Mouse (Mus musculus): ENCODE results near the gene Lars2. TPM values are rescaled to one million over a fixed set of nuclear protein-coding genes. Genes with fewer than 3 reads are reported as not detected.
A peak's percentile ranks its signal among the peaks of the same experiment; 100 is the strongest.

Gene Lars2
- polyA plus RNA-seq, 1 experiment: 2,134 TPM

GRCm38 (mm10) chr9:123469087-123469486, 102.4 kb downstream of the Lars2 start:
- TF ChIP-seq CTCF (IDR thresholded peaks at IDR 0.05; ENCODE audit: borderline replicate concordance, insufficient read depth, low read depth, low read length): no peak
- no peak for TF ChIP-seq POLR2A (IDR thresholded peaks at IDR 0.05; ENCODE audit: borderline replicate concordance, insufficient read depth, low read length)
- no peak for DNase-seq
- H3K27ac ChIP-seq (ENCODE audit: insufficient read depth, low read length): no peak overlapping the region
- no peak overlapping the region for H3K4me3 ChIP-seq (replicated peaks; ENCODE audit: insufficient read depth, low read depth, low read length)
- no peaks in the 10 kb centered on the region; the same call in 1 of the 2 replicates for H3K4me1 ChIP-seq (ENCODE audit: control insufficient read depth, insufficient read depth, low read length)
- no peaks in the 10 kb centered on the region for H3K27me3 ChIP-seq (ENCODE audit: control insufficient read depth, insufficient read depth, low read length)

- TF ChIP-seq POLR2A (IDR thresholded peaks at IDR 0.05; ENCODE audit: borderline replicate concordance, insufficient read depth, low read length): no peak
- no peak for TF ChIP-seq CTCF (IDR thresholded peaks at IDR 0.05; ENCODE audit: borderline replicate concordance, insufficient read depth, low read depth, low read length)
- Histone ChIP-seq H3K27ac (ENCODE audit: insufficient read depth, low read length) (no peak overlapping the region), H3K4me1 (ENCODE audit: control insufficient read depth, insufficient read depth, low read length) (no peaks in the 10 kb centered on the region; the same call in 1 of the 2 replicates), H3K4me3 (replicated peaks; ENCODE audit: insufficient read depth, low read depth, low read length) (no peak overlapping the region), H3K27me3 (ENCODE audit: control insufficient read depth, insufficient read depth, low read length) (no peaks in the 10 kb centered on the region)
- no peak for DNase-seq
Measured at GRCm38 (mm10) chr9:123473377-123473776, 106.7 kb downstream of the Lars2 start.

DNA sequence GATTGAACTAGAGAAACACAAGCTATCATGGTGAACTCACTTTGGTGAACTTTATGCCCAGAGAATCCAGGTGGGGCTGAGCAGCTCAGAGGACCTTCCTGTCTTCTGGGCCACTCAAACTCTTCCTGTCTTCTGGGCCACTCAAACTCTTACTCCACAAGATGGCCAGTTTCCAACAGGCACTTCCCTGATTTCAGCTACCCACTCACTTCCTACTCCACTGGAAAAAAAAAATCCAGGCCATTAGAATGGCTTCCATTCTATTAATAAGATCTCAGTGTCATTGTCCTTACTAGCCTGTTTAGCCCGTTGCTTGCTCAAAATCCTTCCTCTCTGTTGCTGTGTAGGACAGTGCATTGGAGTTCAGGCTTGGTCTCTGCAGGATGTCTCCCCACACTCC, 108.8 kb downstream of the Lars2 start:
- Histone ChIP-seq H3K27me3 (ENCODE audit: control insufficient read depth, insufficient read depth, low read length) (no peaks in the 10 kb centered on the region), H3K4me1 (ENCODE audit: control insufficient read depth, insufficient read depth, low read length) (no peaks in the 10 kb centered on the region; the same call in 1 of the 2 replicates), H3K4me3 (replicated peaks; ENCODE audit: insufficient read depth, low read depth, low read length) (no peak overlapping the region), H3K27ac (ENCODE audit: insufficient read depth, low read length) (no peak overlapping the region)
- no peak for DNase-seq
- WGBS: 76% methylated on average over 1 of the region's 1 CpGs
- TF ChIP-seq POLR2A (IDR thresholded peaks at IDR 0.05; ENCODE audit: borderline replicate concordance, insufficient read depth, low read length): no peak
- TF ChIP-seq CTCF (IDR thresholded peaks at IDR 0.05; ENCODE audit: borderline replicate concordance, insufficient read depth, low read depth, low read length): no peak

- Histone ChIP-seq H3K4me1 (ENCODE audit: control insufficient read depth, insufficient read depth, low read length) (no peaks in the 10 kb centered on the region; the same call in 1 of the 2 replicates), H3K27ac (ENCODE audit: insufficient read depth, low read length) (no peak overlapping the region), H3K4me3 (replicated peaks; ENCODE audit: insufficient read depth, low read depth, low read length) (peak overlapping the region; percentile 45), H3K27me3 (ENCODE audit: control insufficient read depth, insufficient read depth, low read length) (no peaks in the 10 kb centered on the region)
- peak; percentile 34 to 60 for DNase-seq
- TF ChIP-seq CTCF (IDR thresholded peaks at IDR 0.05; ENCODE audit: borderline replicate concordance, insufficient read depth, low read depth, low read length) (peak; percentile 45; the same call in 1 of the 2 replicates), POLR2A (IDR thresholded peaks at IDR 0.05; ENCODE audit: borderline replicate concordance, insufficient read depth, low read length) (no peak)
- WGBS: 3% methylated on average over 26 of the region's 29 CpGs
Measured at GRCm38 (mm10) chr9:123478031-123478585, 111.4 kb downstream of the Lars2 start.

DNA sequence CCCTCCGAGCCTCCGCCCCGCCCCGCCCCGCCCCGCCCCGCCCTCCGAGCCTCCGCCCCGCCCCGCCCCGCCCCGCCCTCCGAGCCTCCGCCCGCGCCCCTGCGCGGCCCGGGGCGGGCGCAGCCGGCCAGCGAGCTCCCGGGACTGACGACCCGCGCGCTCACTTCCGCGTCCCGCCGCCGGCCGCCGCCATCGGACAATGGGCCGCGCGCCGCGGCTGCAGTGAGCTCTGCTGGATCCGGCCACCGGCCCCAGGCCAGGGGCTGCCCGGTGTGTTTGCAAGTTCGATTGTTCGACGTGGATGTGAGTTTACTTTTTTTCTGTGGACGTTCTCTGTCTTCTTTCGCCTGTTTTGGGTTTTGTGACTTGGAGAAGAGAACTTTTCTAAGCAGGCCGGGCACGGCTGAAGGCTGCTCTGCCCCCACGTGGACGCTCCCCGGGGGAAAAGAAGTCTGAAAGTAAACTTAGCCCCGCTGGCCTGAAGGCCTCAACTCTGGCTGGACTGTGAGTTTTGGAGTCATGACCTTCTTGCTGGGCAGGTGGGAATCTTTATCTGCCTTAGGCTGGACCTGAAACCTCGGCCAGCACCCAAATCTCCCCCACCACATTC, 112.0 kb downstream of the Lars2 start, which contains the start of gene Limd1:
TSS of gene Limd1 (plus strand) at position 121 of the 610 bp plus-strand sequence.
- Histone ChIP-seq H3K4me3 (replicated peaks; ENCODE audit: insufficient read depth, low read depth, low read length) (peak within 1 kb of the TSS; percentile 51), H3K4me1 (ENCODE audit: control insufficient read depth, insufficient read depth, low read length) (no peaks in the 10 kb centered on the region), H3K27ac (ENCODE audit: insufficient read depth, low read length) (no peak within 1 kb of the TSS), H3K27me3 (ENCODE audit: control insufficient read depth, insufficient read depth, low read length) (no peaks in the 10 kb centered on the region)
- peak; percentile 54 to 60 for DNase-seq
- WGBS: 1% methylated on average over 50 of the region's 57 CpGs
- TF ChIP-seq CTCF (IDR thresholded peaks at IDR 0.05; ENCODE audit: borderline replicate concordance, insufficient read depth, low read depth, low read length) (no peak), POLR2A (IDR thresholded peaks at IDR 0.05; ENCODE audit: borderline replicate concordance, insufficient read depth, low read length) (no peak)

GRCm38 (mm10) chr9:123479196-123479669, 112.5 kb downstream of the Lars2 start:
- 31% methylated on average over 17 of the region's 17 CpGs for WGBS
- DNase-seq: peak in 1 of 2 experiments; percentile 21
- no peak overlapping the region for H3K27ac ChIP-seq (ENCODE audit: insufficient read depth, low read length)

DNA sequence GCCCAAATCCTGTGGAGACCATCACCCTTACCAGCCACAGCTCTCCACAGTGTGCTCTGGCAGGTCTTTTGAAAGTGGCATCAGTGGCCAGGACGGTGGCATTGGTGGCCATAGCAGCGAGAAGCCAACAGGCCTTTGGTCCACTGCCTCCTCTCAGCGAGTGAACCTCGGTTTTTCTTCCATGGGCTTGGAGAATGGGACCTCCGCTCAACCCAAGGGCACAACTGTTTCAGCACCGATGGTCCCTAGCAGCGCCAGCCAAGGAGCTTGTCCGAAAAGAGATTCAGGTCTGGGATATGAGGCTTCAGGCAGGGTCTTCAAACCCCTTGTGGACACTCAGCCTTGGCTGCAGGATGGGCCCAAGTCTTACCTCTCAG, 113.1 kb downstream of the Lars2 start:
- no peak overlapping the region for H3K27ac ChIP-seq (ENCODE audit: insufficient read depth, low read length)
- no peak for TF ChIP-seq CTCF (IDR thresholded peaks at IDR 0.05; ENCODE audit: borderline replicate concordance, insufficient read depth, low read depth, low read length)
- TF ChIP-seq POLR2A (IDR thresholded peaks at IDR 0.05; ENCODE audit: borderline replicate concordance, insufficient read depth, low read length): no peak
- no peak for DNase-seq
- 87% methylated on average over 8 of the region's 8 CpGs for WGBS
- H3K4me1 ChIP-seq (ENCODE audit: control insufficient read depth, insufficient read depth, low read length): no peaks in the 10 kb centered on the region
- no peak overlapping the region for H3K4me3 ChIP-seq (replicated peaks; ENCODE audit: insufficient read depth, low read depth, low read length)
- H3K27me3 ChIP-seq (ENCODE audit: control insufficient read depth, insufficient read depth, low read length): no peaks in the 10 kb centered on the region

More at GRCm38 (mm10) chr9:123479196-123479669, 112.5 kb downstream of the Lars2 start:
- Histone ChIP-seq H3K4me1 (ENCODE audit: control insufficient read depth, insufficient read depth, low read length) (no peaks in the 10 kb centered on the region), H3K4me3 (replicated peaks; ENCODE audit: insufficient read depth, low read depth, low read length) (no peak overlapping the region), H3K27me3 (ENCODE audit: control insufficient read depth, insufficient read depth, low read length) (no peaks in the 10 kb centered on the region)
- no peak for TF ChIP-seq CTCF (IDR thresholded peaks at IDR 0.05; ENCODE audit: borderline replicate concordance, insufficient read depth, low read depth, low read length)
- no peak for TF ChIP-seq POLR2A (IDR thresholded peaks at IDR 0.05; ENCODE audit: borderline replicate concordance, insufficient read depth, low read length)

Data from cerebellum, adult 2 months (tissue).